Mouse (Mus musculus) hindbrain, embryonic 12.5 days (tissue): ENCODE results near the gene Spert. TPM values are rescaled to one million over a fixed set of nuclear protein-coding genes. Genes with fewer than 3 reads are reported as not detected.
A peak's percentile ranks its signal among the peaks of the same experiment; 100 is the strongest.

Source experiments
- ATAC-seq: fragments of 200-750 bp; cut with Nextera tagmentation; 2 replicates; pipeline ENCODE4 v1.8.0; 2017; ENCODE audit warnings: moderate TSS enrichment; ENCODE audit not compliant: low FRiP score
- H3K27ac ChIP-seq: fragments of 300-500 bp; sonication (generic); 2 replicates; pipeline ENCODE4 v1.5.1; 2016; ENCODE audit warnings: mild to moderate bottlenecking
- H3K27me3 ChIP-seq: fragments of 300-500 bp; sonication (generic); 2 replicates; pipeline ENCODE4 v1.6.1; 2016; ENCODE audit warnings: mild to moderate bottlenecking
- H3K36me3 ChIP-seq: fragments of 300-500 bp; sonication (generic); 2 replicates; pipeline ENCODE4 v1.6.1; 2016; ENCODE audit warnings: mild to moderate bottlenecking
- H3K4me1 ChIP-seq: fragments of 300-500 bp; sonication (generic); 2 replicates; pipeline ENCODE4 v1.6.1; 2016
- H3K4me2 ChIP-seq: fragments of 300-500 bp; sonication (generic); replicated peaks from 2 replicates; pipeline ENCODE4 v1.6.1; 2016; ENCODE audit warnings: mild to moderate bottlenecking
- H3K4me3 ChIP-seq: fragments of 300-500 bp; sonication (generic); 2 replicates; pipeline ENCODE4 v1.5.1; 2016; ENCODE audit warnings: mild to moderate bottlenecking
- H3K9ac ChIP-seq: fragments of 300-500 bp; sonication (generic); 2 replicates; pipeline ENCODE4 v1.6.1; 2016; ENCODE audit warnings: mild to moderate bottlenecking, moderate library complexity
- H3K9me3 ChIP-seq: fragments of 300-500 bp; sonication (generic); replicated peaks from 2 replicates; pipeline ENCODE4 v1.6.1; 2016; ENCODE audit warnings: mild to moderate bottlenecking
- WGBS: fragments of 180-500 bp; shearing (Covaris S2); methylation state at CpG from one replicate; pipeline ENCODE4 v1.1.7; 2016; 5-methylcytosine and 5-hydroxymethylcytosine counted together
- polyA plus RNA-seq: library from polyadenylated mRNA; unstranded; fragments of >200 nt; fragmentation: Nextera tagmentation; extraction: Ambion mirVana; gene quantifications from 2 replicates; pipeline ENCODE4 v1.2.1, GENCODE M21; 2016

Spert gene
- polyA plus RNA-seq = not detected in 2 replicates

- H3K4me1 ChIP-seq = no peaks in the 10 kb centered on the region
- no peaks in the 10 kb centered on the region for H3K27me3 ChIP-seq
- no peak within 1 kb of the TSS for H3K4me3 ChIP-seq
- ATAC-seq = no peak
- no peaks in the 10 kb centered on the region for H3K9me3 ChIP-seq
- no peak within 1 kb of the TSS for H3K27ac ChIP-seq
- no peak within 1 kb of the TSS for H3K4me2 ChIP-seq
- H3K36me3 ChIP-seq = no peaks in the 10 kb centered on the region
- no peak within 1 kb of the TSS for H3K9ac ChIP-seq
- 69% methylated on average over 3 of the region's 3 CpGs for WGBS
Observed at GRCm38 (mm10) chr14:75592978-75593377, at the start of gene Spert. Gene Spert (minus strand): TSS chr14:75593116.

- H3K27ac ChIP-seq = no peak within 1 kb of the TSS
Observed at GRCm38 (mm10) chr14:75642080-75642479, 49.2 kb upstream of the Spert start, which contains the start of gene Erich6b. Gene Erich6b (plus strand): TSS chr14:75642259.

GRCm38 (mm10) chr14:75641369-75641768 lies 48.5 kb upstream of the Spert start:
- Histone ChIP-seq H3K4me2 (no peak overlapping the region), H3K9ac (no peak overlapping the region), H3K9me3 (no peaks in the 10 kb centered on the region), H3K27me3 (no peaks in the 10 kb centered on the region), H3K4me1 (0 out of 2 replicates have a peak, but pooled peaks cover under 1% of the 10 kb centered on the region), H3K36me3 (no peaks in the 10 kb centered on the region), H3K27ac (no peak overlapping the region), H3K4me3 (no peak overlapping the region)
- 59% methylated on average over 6 of the region's 6 CpGs for WGBS
- ATAC-seq = 0 out of 2 replicates have a peak, but pooled peaks have one; percentile 38

More at GRCm38 (mm10) chr14:75642080-75642479, 49.2 kb upstream of the Spert start, which contains the start of gene Erich6b:
- no peak for ATAC-seq
- H3K36me3 ChIP-seq = no peaks in the 10 kb centered on the region
- H3K27me3 ChIP-seq = no peaks in the 10 kb centered on the region
- H3K4me3 ChIP-seq = no peak within 1 kb of the TSS
- no peaks in the 10 kb centered on the region for H3K4me1 ChIP-seq
- no peak within 1 kb of the TSS for H3K9ac ChIP-seq
- H3K9me3 ChIP-seq = no peaks in the 10 kb centered on the region
- 81% methylated on average over 8 of the region's 8 CpGs for WGBS
- no peak within 1 kb of the TSS for H3K4me2 ChIP-seq

GRCm38 (mm10) chr14:75640846-75641245 lies 47.9 kb upstream of the Spert start:
- Histone ChIP-seq H3K4me3 (no peak overlapping the region), H3K9me3 (no peaks in the 10 kb centered on the region), H3K27ac (no peak overlapping the region), H3K4me1 (0 out of 2 replicates have a peak, but pooled peaks cover 5% of the 10 kb centered on the region), H3K27me3 (no peaks in the 10 kb centered on the region), H3K9ac (no peak overlapping the region), H3K36me3 (no peaks in the 10 kb centered on the region), H3K4me2 (no peak overlapping the region)
- ATAC-seq = no peak
- WGBS = 84% methylated on average over 2 of the region's 2 CpGs

GRCm38 (mm10) chr14:75637641-75638040 lies 44.7 kb upstream of the Spert start:
- no peak overlapping the region for H3K9ac ChIP-seq
- no peak for ATAC-seq
- H3K9me3 ChIP-seq = no peaks in the 10 kb centered on the region
- H3K27ac ChIP-seq = no peak overlapping the region
- 83% methylated on average over 4 of the region's 4 CpGs for WGBS
- H3K4me2 ChIP-seq = no peak overlapping the region
- H3K27me3 ChIP-seq = no peaks in the 10 kb centered on the region
- H3K4me3 ChIP-seq = no peak overlapping the region
- H3K4me1 ChIP-seq = 0 out of 2 replicates have a peak, but pooled peaks cover 5% of the 10 kb centered on the region
- no peaks in the 10 kb centered on the region for H3K36me3 ChIP-seq

- H3K9ac ChIP-seq = no peak overlapping the region
- H3K4me2 ChIP-seq = no peak overlapping the region
- 60% methylated on average over 7 of the region's 7 CpGs for WGBS
- H3K4me3 ChIP-seq = no peak overlapping the region
- H3K36me3 ChIP-seq = no peaks in the 10 kb centered on the region
- H3K4me1 ChIP-seq = 0 out of 2 replicates have a peak, but pooled peaks cover 5% of the 10 kb centered on the region
- no peaks in the 10 kb centered on the region for H3K27me3 ChIP-seq
- no peaks in the 10 kb centered on the region for H3K9me3 ChIP-seq
- no peak overlapping the region for H3K27ac ChIP-seq
- no peak for ATAC-seq
Observed at GRCm38 (mm10) chr14:75636107-75636506, 43.2 kb upstream of the Spert start.

- Histone ChIP-seq H3K9me3 (no peaks in the 10 kb centered on the region), H3K36me3 (no peaks in the 10 kb centered on the region), H3K4me2 (no peak overlapping the region), H3K27me3 (no peaks in the 10 kb centered on the region), H3K4me1 (0 out of 2 replicates have a peak, but pooled peaks cover 5% of the 10 kb centered on the region), H3K27ac (no peak overlapping the region), H3K4me3 (no peak overlapping the region), H3K9ac (no peak overlapping the region)
- no peak for ATAC-seq
- WGBS = 83% methylated on average over 12 of the region's 12 CpGs
Observed at GRCm38 (mm10) chr14:75635350-75635749, 42.4 kb upstream of the Spert start.

- ATAC-seq = no peak
- WGBS = 94% methylated on average over 8 of the region's 8 CpGs
- Histone ChIP-seq H3K9ac (no peak overlapping the region), H3K27ac (no peak overlapping the region), H3K9me3 (no peaks in the 10 kb centered on the region), H3K36me3 (no peaks in the 10 kb centered on the region), H3K4me3 (no peak overlapping the region), H3K4me1 (no peaks in the 10 kb centered on the region), H3K4me2 (no peak overlapping the region), H3K27me3 (no peaks in the 10 kb centered on the region)
Observed at GRCm38 (mm10) chr14:75628870-75629269, 36.0 kb upstream of the Spert start.

- Histone ChIP-seq H3K27ac (no peak overlapping the region), H3K36me3 (no peaks in the 10 kb centered on the region), H3K27me3 (no peaks in the 10 kb centered on the region), H3K4me2 (no peak overlapping the region), H3K4me3 (no peak overlapping the region), H3K9me3 (no peaks in the 10 kb centered on the region), H3K9ac (no peak overlapping the region), H3K4me1 (peaks cover 3% of the 10 kb centered on the region; the same call in 1 of the 2 replicates)
- WGBS = 54% methylated on average over 7 of the region's 7 CpGs
- peak; percentile 58 for ATAC-seq
Observed at GRCm38 (mm10) chr14:75622984-75623383, 30.1 kb upstream of the Spert start.

- 0 out of 2 replicates have a peak, but pooled peaks have one; percentile 22 for ATAC-seq
Observed at GRCm38 (mm10) chr14:75616375-75616774, 23.5 kb upstream of the Spert start.

GRCm38 (mm10) chr14:75609176-75609575 lies 16.3 kb upstream of the Spert start:
- ATAC-seq = no peak
- no peaks in the 10 kb centered on the region for H3K9me3 ChIP-seq
- H3K4me2 ChIP-seq = no peak overlapping the region
- H3K27ac ChIP-seq = no peak overlapping the region
- 96% methylated on average over 2 of the region's 2 CpGs for WGBS
- H3K36me3 ChIP-seq = no peaks in the 10 kb centered on the region
- H3K4me1 ChIP-seq = no peaks in the 10 kb centered on the region
- no peak overlapping the region for H3K4me3 ChIP-seq
- no peaks in the 10 kb centered on the region for H3K27me3 ChIP-seq
- no peak overlapping the region for H3K9ac ChIP-seq

More at GRCm38 (mm10) chr14:75616375-75616774, 23.5 kb upstream of the Spert start:
- WGBS = 79% methylated on average over 6 of the region's 6 CpGs
- Histone ChIP-seq H3K27me3 (no peaks in the 10 kb centered on the region), H3K4me2 (no peak overlapping the region), H3K9me3 (no peaks in the 10 kb centered on the region), H3K4me1 (peaks cover 3% of the 10 kb centered on the region; the same call in 1 of the 2 replicates), H3K9ac (no peak overlapping the region), H3K27ac (no peak overlapping the region), H3K4me3 (no peak overlapping the region), H3K36me3 (no peaks in the 10 kb centered on the region)

GRCm38 (mm10) chr14:75583870-75584269 lies 9.0 kb downstream of the Spert start:
- Histone ChIP-seq H3K4me1 (no peaks in the 10 kb centered on the region), H3K4me2 (no peak overlapping the region), H3K9ac (no peak overlapping the region), H3K27me3 (no peaks in the 10 kb centered on the region), H3K4me3 (no peak overlapping the region), H3K9me3 (no peaks in the 10 kb centered on the region), H3K27ac (no peak overlapping the region), H3K36me3 (no peaks in the 10 kb centered on the region)
- no peak for ATAC-seq
- 78% methylated on average over 12 of the region's 12 CpGs for WGBS

GRCm38 (mm10) chr14:75579010-75579409 lies 13.9 kb downstream of the Spert start:
- Histone ChIP-seq H3K36me3 (no peaks in the 10 kb centered on the region), H3K4me1 (no peaks in the 10 kb centered on the region), H3K4me3 (no peak overlapping the region), H3K27ac (no peak overlapping the region), H3K27me3 (no peaks in the 10 kb centered on the region), H3K4me2 (no peak overlapping the region), H3K9me3 (no peaks in the 10 kb centered on the region), H3K9ac (no peak overlapping the region)
- no peak for ATAC-seq
- WGBS = 89% methylated on average over 6 of the region's 6 CpGs
